Mouse (Mus musculus): Measurements from ENCODE around the gene Isy1. TPM values are rescaled to one million over a fixed set of nuclear protein-coding genes. Genes with fewer than 3 reads are reported as not detected.
"Not testable (repeated sequence)": the region's sequence is repeated elsewhere in the genome, so short reads cannot be mapped to it uniquely, and the experiment has no call there.

Isy1 gene
- polyA plus RNA-seq, 1 experiment from 2014 or later: 28.4 TPM

GRCm38 (mm10) chr6:87784033-87784432 lies 54.6 kb downstream of the Isy1 start:
- Histone ChIP-seq H3K27ac (replicated peaks) (no peak overlapping the region), H3K4me2 (no peak overlapping the region), H3K9ac (no peak overlapping the region), H3K36me3 (no peaks in the 10 kb centered on the region), H3K9me3 (no peaks in the 10 kb centered on the region), H3K27me3 (no peaks in the 10 kb centered on the region), H3K4me1 (replicated peaks) (peaks cover 2% of the 10 kb centered on the region), H3K4me3 (no peak overlapping the region)
- WGBS: 80% methylated on average over 8 of the region's 8 CpGs
- no peak for ATAC-seq (ENCODE audit: low FRiP score, low read depth)

- no peaks in the 10 kb centered on the region for H3K9me3 ChIP-seq
- no peaks in the 10 kb centered on the region for H3K27me3 ChIP-seq
- H3K4me3 ChIP-seq: no peak overlapping the region
- 83% methylated on average over 10 of the region's 10 CpGs for WGBS
- no peaks in the 10 kb centered on the region for H3K4me1 ChIP-seq (replicated peaks)
- H3K27ac ChIP-seq (replicated peaks): no peak overlapping the region
- no peak overlapping the region for H3K4me2 ChIP-seq
- H3K36me3 ChIP-seq: no peaks in the 10 kb centered on the region
- ATAC-seq (ENCODE audit: low FRiP score, low read depth): no peak
- no peak overlapping the region for H3K9ac ChIP-seq
Observed at GRCm38 (mm10) chr6:87780546-87781301, 57.9 kb downstream of the Isy1 start.

- H3K27me3 ChIP-seq: no peaks in the 10 kb centered on the region
- WGBS: 89% methylated on average over 11 of the region's 11 CpGs
- H3K4me2 ChIP-seq: no peak overlapping the region
- no peak overlapping the region for H3K4me3 ChIP-seq
- H3K9me3 ChIP-seq: no peaks in the 10 kb centered on the region
- ATAC-seq (ENCODE audit: low FRiP score, low read depth): no peak
- no peak overlapping the region for H3K9ac ChIP-seq
- no peak overlapping the region for H3K27ac ChIP-seq (replicated peaks)
- H3K4me1 ChIP-seq (replicated peaks): no peaks in the 10 kb centered on the region
- no peaks in the 10 kb centered on the region for H3K36me3 ChIP-seq
Observed at GRCm38 (mm10) chr6:87779174-87780165, 59.1 kb downstream of the Isy1 start.

GRCm38 (mm10) chr6:87778294-87779173 lies 60.1 kb downstream of the Isy1 start:
- no peaks in the 10 kb centered on the region for H3K9me3 ChIP-seq
- 73% methylated on average over 11 of the region's 11 CpGs for WGBS
- ATAC-seq (ENCODE audit: low FRiP score, low read depth): no peak
- no peaks in the 10 kb centered on the region for H3K27me3 ChIP-seq
- H3K4me3 ChIP-seq: no peak overlapping the region
- H3K4me2 ChIP-seq: no peak overlapping the region
- H3K36me3 ChIP-seq: no peaks in the 10 kb centered on the region
- H3K27ac ChIP-seq (replicated peaks): no peak overlapping the region
- H3K9ac ChIP-seq: no peak overlapping the region
- no peaks in the 10 kb centered on the region for H3K4me1 ChIP-seq (replicated peaks)

- Histone ChIP-seq H3K9ac (no peak within 1 kb of the TSS), H3K4me1 (replicated peaks) (no peaks in the 10 kb centered on the region), H3K4me2 (no peak within 1 kb of the TSS), H3K36me3 (no peaks in the 10 kb centered on the region), H3K27ac (replicated peaks) (no peak within 1 kb of the TSS), H3K4me3 (no peak within 1 kb of the TSS), H3K27me3 (no peaks in the 10 kb centered on the region), H3K9me3 (no peaks in the 10 kb centered on the region)
- no peak for ATAC-seq (ENCODE audit: low FRiP score, low read depth)
- WGBS: 88% methylated on average over 2 of the region's 2 CpGs
Observed at GRCm38 (mm10) chr6:87777842-87778241, 60.8 kb downstream of the Isy1 start, which contains the start of gene Gp9. Gene Gp9 (plus strand): TSS chr6:87778072.

GRCm38 (mm10) chr6:87776663-87777062 lies 61.9 kb downstream of the Isy1 start:
- Histone ChIP-seq H3K27me3 (no peaks in the 10 kb centered on the region), H3K9ac (no peak overlapping the region), H3K4me2 (no peak overlapping the region), H3K27ac (replicated peaks) (no peak overlapping the region), H3K4me3 (no peak overlapping the region), H3K9me3 (no peaks in the 10 kb centered on the region), H3K4me1 (replicated peaks) (no peaks in the 10 kb centered on the region), H3K36me3 (no peaks in the 10 kb centered on the region)
- WGBS: 77% methylated on average over 1 of the region's 1 CpGs
- no peak for ATAC-seq (ENCODE audit: low FRiP score, low read depth)

- H3K4me1 ChIP-seq (replicated peaks): no peaks in the 10 kb centered on the region
- H3K4me3 ChIP-seq: no peak overlapping the region
- no peaks in the 10 kb centered on the region for H3K36me3 ChIP-seq
- H3K27me3 ChIP-seq: no peaks in the 10 kb centered on the region
- H3K27ac ChIP-seq (replicated peaks): no peak overlapping the region
- no peak for ATAC-seq (ENCODE audit: low FRiP score, low read depth)
- no peaks in the 10 kb centered on the region for H3K9me3 ChIP-seq
- no peak overlapping the region for H3K4me2 ChIP-seq
- no peak overlapping the region for H3K9ac ChIP-seq
- 78% methylated on average over 3 of the region's 3 CpGs for WGBS
Observed at GRCm38 (mm10) chr6:87775588-87776245, 62.9 kb downstream of the Isy1 start.

- no peaks in the 10 kb centered on the region for H3K4me1 ChIP-seq (replicated peaks)
- 88% methylated on average over 9 of the region's 9 CpGs for WGBS
- H3K4me2 ChIP-seq: no peak overlapping the region
- H3K36me3 ChIP-seq: no peaks in the 10 kb centered on the region
- H3K9me3 ChIP-seq: no peaks in the 10 kb centered on the region
- H3K27me3 ChIP-seq: no peaks in the 10 kb centered on the region
- ATAC-seq (ENCODE audit: low FRiP score, low read depth): no peak
- no peak overlapping the region for H3K9ac ChIP-seq
- H3K4me3 ChIP-seq: no peak overlapping the region
- H3K27ac ChIP-seq (replicated peaks): no peak overlapping the region
Observed at GRCm38 (mm10) chr6:87774909-87775308, 63.7 kb downstream of the Isy1 start.

GRCm38 (mm10) chr6:87774466-87774865 lies 64.1 kb downstream of the Isy1 start:
- Histone ChIP-seq H3K4me3 (no peak overlapping the region), H3K27ac (replicated peaks) (no peak overlapping the region), H3K4me1 (replicated peaks) (no peaks in the 10 kb centered on the region), H3K4me2 (no peak overlapping the region), H3K9me3 (no peaks in the 10 kb centered on the region), H3K9ac (no peak overlapping the region), H3K27me3 (no peaks in the 10 kb centered on the region), H3K36me3 (no peaks in the 10 kb centered on the region)
- no peak for ATAC-seq (ENCODE audit: low FRiP score, low read depth)
- 40% methylated on average over 1 of the region's 1 CpGs for WGBS

- H3K9me3 ChIP-seq: no peaks in the 10 kb centered on the region
- H3K27ac ChIP-seq (replicated peaks): no peak overlapping the region
- H3K4me1 ChIP-seq (replicated peaks): no peaks in the 10 kb centered on the region
- H3K4me3 ChIP-seq: no peak overlapping the region
- 54% methylated on average over 8 of the region's 8 CpGs for WGBS
- no peaks in the 10 kb centered on the region for H3K36me3 ChIP-seq
- ATAC-seq (ENCODE audit: low FRiP score, low read depth): no peak
- H3K27me3 ChIP-seq: no peaks in the 10 kb centered on the region
- no peak overlapping the region for H3K9ac ChIP-seq
- H3K4me2 ChIP-seq: no peak overlapping the region
Observed at GRCm38 (mm10) chr6:87770626-87771025, 68.0 kb downstream of the Isy1 start.

- ATAC-seq (ENCODE audit: low FRiP score, low read depth); H3K9ac ChIP-seq: not testable (repeated sequence)
- 85% methylated on average over 2 of the region's 2 CpGs for WGBS
Observed at GRCm38 (mm10) chr6:87764296-87764695, 74.3 kb downstream of the Isy1 start.

More at GRCm38 (mm10) chr6:87764296-87764695, 74.3 kb downstream of the Isy1 start:
- H3K4me2 ChIP-seq; H3K27me3 ChIP-seq; H3K36me3 ChIP-seq; H3K4me3 ChIP-seq; H3K9me3 ChIP-seq; H3K27ac ChIP-seq (replicated peaks); H3K4me1 ChIP-seq (replicated peaks): not testable (repeated sequence)
